8 mouse cellular contexts compared by ENCODE assay signal in the genomic region with DNA sequence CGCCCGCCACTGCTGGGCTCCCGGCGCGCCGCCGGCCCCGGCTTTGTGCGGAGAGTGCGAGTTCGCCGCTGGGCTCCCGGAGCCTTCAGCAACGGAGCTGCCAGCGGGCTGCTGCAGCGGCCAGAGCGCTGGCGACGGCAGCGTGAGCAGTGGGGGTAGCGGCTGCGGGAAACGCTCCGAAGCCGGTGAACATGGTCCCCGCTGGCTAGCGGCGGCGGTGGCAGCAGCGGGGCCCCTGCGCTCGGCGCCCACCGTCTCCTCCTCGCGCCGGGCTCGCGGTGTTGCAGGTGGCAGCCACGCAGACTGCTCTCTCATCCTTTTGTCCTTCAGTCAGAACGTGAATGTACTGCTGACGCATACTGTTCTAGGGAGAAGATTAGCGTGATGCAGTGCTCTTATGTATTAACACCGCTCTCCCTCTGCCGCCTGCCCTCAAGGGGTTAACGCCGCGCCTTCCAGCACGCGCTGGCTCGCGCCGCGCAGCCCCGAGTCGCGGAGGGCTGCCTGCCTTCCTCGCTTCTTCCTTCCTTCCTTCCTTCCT. TPM values are rescaled to one million over a fixed set of nuclear protein-coding genes. Genes with fewer than 3 reads are reported as not detected.
DNase-seq lines count a peak whose midpoint lies in the region; ATAC-seq lines count a peak whose summit lies in the region.

No protein-coding gene starts in this region.

- no peaks in the 10 kb centered on the region for H3K9me3 ChIP-seq in stomach, embryonic 16.5 days (replicated peaks; ENCODE audit: control insufficient read depth, low read length)

- H3K27me3 ChIP-seq in stomach, embryonic 16.5 days (ENCODE audit: control insufficient read depth, insufficient read depth, low read length), result peaks cover 6% of the 10 kb centered on the region

- ATAC-seq in CD4-positive, CD25-positive, alpha-beta regulatory T cell, adult 4 months, result no peak
- peak; percentile 13 for ATAC-seq in granulocyte monocyte progenitor cell, adult 5-6 weeks (replicated peaks; ENCODE audit: poor library complexity, severe bottlenecking)
- peak; percentile 27 for ATAC-seq in megakaryocyte progenitor cell, adult 5-6 weeks (replicated peaks; ENCODE audit: poor library complexity)
- ATAC-seq in stomach, embryonic 16.5 days (ENCODE audit: insufficient read depth, low FRiP score), result peak; percentile 23; the same call in 1 of the 2 replicates

- H3K9ac ChIP-seq in stomach, embryonic 16.5 days (ENCODE audit: low read length), result peak overlapping the region; percentile 76

- WGBS in stomach, embryonic 16.5 days, result under 1% methylated on average over 58 of the region's 58 CpGs

- no peaks in the 10 kb centered on the region for H3K36me3 ChIP-seq in stomach, embryonic 16.5 days (ENCODE audit: control insufficient read depth, insufficient read depth, low read length)

- H3K4me3 ChIP-seq in stomach, embryonic 16.5 days (replicated peaks; ENCODE audit: low read length), result peak overlapping the region; percentile 65

- H3K4me2 ChIP-seq in stomach, embryonic 16.5 days (ENCODE audit: low read depth, low read length), result peak overlapping the region; percentile 100

- DNase-seq in CD4-positive, CD25-positive, alpha-beta regulatory T cell, adult 2 months (ENCODE audit: low read depth, low spot score), result peak; percentile 34
- DNase-seq in B cell, adult 2 months, result peak; percentile 20 to 25
- DNase-seq in cerebellum, adult 9-10 months, result peak; percentile 72
- DNase-seq in kidney, postnatal 4 days, result peak; percentile 59 to 68

- H3K27ac ChIP-seq in stomach, embryonic 16.5 days (ENCODE audit: low read length), result no peak overlapping the region

- peaks cover 10% of the 10 kb centered on the region; the same call in 1 of the 2 replicates for H3K4me1 ChIP-seq in stomach, embryonic 16.5 days (ENCODE audit: control insufficient read depth, insufficient read depth, low read length)

RNA-seq across cellular contexts. Expression of a gene that starts 1.3 kb away (rescaled TPM):
- under 1 TPM; 0.16 to 0.51 TPM for polyA plus RNA-seq in CD4-positive, CD25-positive, alpha-beta regulatory T cell, adult 4 months (2017; shearing (Covaris generic))
- total RNA-seq in granulocyte monocyte progenitor cell, adult 5-6 weeks (2014; fragmentation: Nextera tagmentation), result not detected in 2 replicates
- total RNA-seq in granulocyte monocyte progenitor cell, adult 5-6 weeks (2017), result 0.22 TPM in 1 of 2 replicates, not detected in the other
- not detected in 2 replicates for total RNA-seq in megakaryocyte progenitor cell, adult 5-6 weeks (2015)
- total RNA-seq in megakaryocyte progenitor cell, adult 5-6 weeks (2017), result 0.61 TPM in 1 of 2 replicates, not detected in the other
- polyA plus RNA-seq in stomach, embryonic 16.5 days (2015; fragmentation: Nextera tagmentation; extraction: Ambion mirVana), result 0.66 and 0.72 TPM in 2 replicates
